In the genomic region with DNA sequence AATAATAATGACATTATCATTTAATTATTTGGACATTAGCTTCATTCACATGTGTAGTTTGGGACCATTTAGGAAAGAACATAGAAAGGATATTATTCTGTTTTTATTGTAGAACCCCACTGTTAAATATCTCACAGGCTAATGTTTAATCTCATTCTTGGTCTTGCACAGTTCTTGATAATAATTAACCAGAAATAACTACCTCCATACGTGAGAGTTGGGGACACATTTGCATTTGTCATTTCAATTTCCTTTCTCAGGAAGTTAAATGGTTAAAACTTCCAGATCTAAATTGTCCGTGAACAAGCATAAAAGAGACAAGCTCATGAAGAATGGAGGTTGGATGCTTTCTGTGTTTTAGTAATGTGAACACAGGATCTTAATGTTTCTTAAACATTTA, we compare ENCODE assay signal across 23 mouse cellular contexts.
"Had no signal": no experiment of that assay in that cellular context is flagged by ENCODE, and none has a peak within 500 bp of the region (broad histone marks: within the 10 kb centered on the region; RNA-seq: fewer than 3 reads in every experiment).

No protein-coding gene starts in this region.

- H3K27ac ChIP-seq: gastrocnemius, adult 2 months; heart, embryonic 13.5 days; heart, embryonic 15.5 days; hindbrain, embryonic 13.5 days; hindbrain, embryonic 15.5 days; hindbrain, postnatal 0 days; layer of hippocampus, adult 2 months; left cerebral cortex, adult 2 months; limb, embryonic 10.5 days; limb, embryonic 12.5 days; liver, embryonic 13.5 days; liver, embryonic 15.5 days had no signal

- H3K4me2 ChIP-seq: heart, embryonic 11.5 days; heart, embryonic 13.5 days; heart, embryonic 15.5 days; hindbrain, embryonic 13.5 days; hindbrain, embryonic 15.5 days; limb, embryonic 12.5 days; liver, embryonic 11.5 days; liver, embryonic 13.5 days; liver, embryonic 15.5 days had no signal

- H3K9me3 ChIP-seq: heart, embryonic 13.5 days; heart, embryonic 15.5 days; hindbrain, embryonic 13.5 days; hindbrain, embryonic 15.5 days; limb, embryonic 10.5 days; limb, embryonic 12.5 days; liver, embryonic 13.5 days; liver, embryonic 15.5 days had no signal

- H3K27me3 ChIP-seq: heart, embryonic 13.5 days; heart, embryonic 15.5 days; hindbrain, embryonic 13.5 days; hindbrain, embryonic 15.5 days; limb, embryonic 12.5 days; liver, embryonic 13.5 days; liver, embryonic 15.5 days had no signal

- H3K4me3 ChIP-seq: gastrocnemius, adult 2 months; heart, embryonic 13.5 days; heart, embryonic 15.5 days; hindbrain, embryonic 13.5 days; hindbrain, embryonic 15.5 days; layer of hippocampus, adult 2 months; left cerebral cortex, adult 2 months; limb, embryonic 10.5 days; limb, embryonic 12.5 days; liver, embryonic 13.5 days; liver, embryonic 15.5 days had no signal

- DNase-seq: gastrocnemius, adult 2 months; gastrocnemius, postnatal 10 days; gastrocnemius, postnatal 25 days; heart, adult 18-20 months; heart, postnatal 14 days; heart, postnatal 36 days; kidney, postnatal 4 days; liver; liver, embryonic 13.5 days; liver, postnatal 0 days had no signal

- H3K4me1 ChIP-seq: heart, embryonic 13.5 days; heart, embryonic 15.5 days; hindbrain, embryonic 13.5 days; hindbrain, embryonic 15.5 days; limb, embryonic 10.5 days; limb, embryonic 12.5 days; liver, embryonic 13.5 days; liver, embryonic 15.5 days had no signal

- ATAC-seq: forebrain, embryonic 16.5 days; hindbrain, postnatal 0 days; liver, postnatal 0 days had no signal

- H3K9ac ChIP-seq: heart, embryonic 13.5 days; heart, embryonic 15.5 days; hindbrain, embryonic 13.5 days; hindbrain, embryonic 15.5 days; limb, embryonic 12.5 days; liver, embryonic 13.5 days; liver, embryonic 15.5 days; liver, postnatal 0 days had no signal

- H3K36me3 ChIP-seq: heart, embryonic 13.5 days; heart, embryonic 15.5 days; hindbrain, embryonic 13.5 days; hindbrain, embryonic 15.5 days; limb, embryonic 10.5 days; limb, embryonic 12.5 days; liver, embryonic 13.5 days; liver, embryonic 15.5 days had no signal
